Mouse (Mus musculus) urinary bladder, adult 2 months (tissue): ENCODE data around the gene Rnd2. TPM values are rescaled to one million over a fixed set of nuclear protein-coding genes. Genes with fewer than 3 reads are reported as not detected.
"Not testable (repeated sequence)": the region's sequence is repeated elsewhere in the genome, so short reads cannot be mapped to it uniquely, and the experiment has no call there.

Experiments used
- DNase-seq: peaks from one replicate; pipeline ENCODE4 v3.0.0; 2022; ENCODE audit warnings: low spot score
- polyA plus RNA-seq: library from polyadenylated mRNA; depleted of rRNA; stranded (reverse); fragments of >200 nt; gene quantifications from 2 replicates; pipeline ENCODE4 v1.2.3, GENCODE M21; 2012

The Rnd2 gene
- polyA plus RNA-seq, 1 experiment: 19.2 TPM

- DNase-seq: no peak
These were observed 3.9 kb downstream of the Rnd2 start for GRCm38 (mm10) chr11:101468731-101469130.

- no peak for DNase-seq
These were observed 4.4 kb downstream of the Rnd2 start for GRCm38 (mm10) chr11:101469155-101469554.

GRCm38 (mm10) chr11:101470206-101470605, 5.4 kb downstream of the Rnd2 start:
- no peak for DNase-seq

- DNase-seq: no peak
These were observed 7.1 kb downstream of the Rnd2 start for GRCm38 (mm10) chr11:101471926-101472325.

- DNase-seq: no peak
These were observed 7.5 kb downstream of the Rnd2 start for GRCm38 (mm10) chr11:101472336-101472735.

GRCm38 (mm10) chr11:101473686-101474085, 8.9 kb downstream of the Rnd2 start:
- DNase-seq: not testable (repeated sequence)

- DNase-seq: no peak
These were observed 9.5 kb downstream of the Rnd2 start for GRCm38 (mm10) chr11:101474298-101474697.

- DNase-seq: not testable (repeated sequence)
These were observed 11.6 kb downstream of the Rnd2 start for GRCm38 (mm10) chr11:101476361-101476760.

GRCm38 (mm10) chr11:101477194-101477551, 12.4 kb downstream of the Rnd2 start:
- no peak for DNase-seq

- DNase-seq: no peak
These were observed 12.9 kb downstream of the Rnd2 start for GRCm38 (mm10) chr11:101477552-101478211.

GRCm38 (mm10) chr11:101479171-101479635, 14.4 kb downstream of the Rnd2 start:
- DNase-seq: no peak

GRCm38 (mm10) chr11:101480912-101481311, 16.1 kb downstream of the Rnd2 start:
- no peak for DNase-seq

GRCm38 (mm10) chr11:101483804-101484203, 19.0 kb downstream of the Rnd2 start:
- DNase-seq: no peak

GRCm38 (mm10) chr11:101484245-101484644, 19.4 kb downstream of the Rnd2 start:
- no peak for DNase-seq

GRCm38 (mm10) chr11:101484814-101485213, 20.0 kb downstream of the Rnd2 start:
- no peak for DNase-seq

- no peak for DNase-seq
These were observed 20.8 kb downstream of the Rnd2 start for GRCm38 (mm10) chr11:101485509-101486028.

- DNase-seq: no peak
These were observed 21.3 kb downstream of the Rnd2 start for GRCm38 (mm10) chr11:101486126-101486525.

- no peak for DNase-seq
These were observed 41.5 kb downstream of the Rnd2 start for GRCm38 (mm10) chr11:101506269-101506780.

- no peak for DNase-seq
These were observed 42.3 kb downstream of the Rnd2 start for GRCm38 (mm10) chr11:101507090-101507489.

- no peak for DNase-seq
These were observed 54.1 kb downstream of the Rnd2 start for GRCm38 (mm10) chr11:101518937-101519336.

- no peak for DNase-seq
These were observed 54.6 kb downstream of the Rnd2 start for GRCm38 (mm10) chr11:101519364-101519763.
